Mouse (Mus musculus) neural tube, embryonic 12.5 days (tissue): Measurements from ENCODE around the gene Sdk2. TPM values are rescaled to one million over a fixed set of nuclear protein-coding genes. Genes with fewer than 3 reads are reported as not detected.
A peak's percentile ranks its signal among the peaks of the same experiment; 100 is the strongest.

Source experiments
- ATAC-seq: fragments of 200-750 bp; cut with Nextera tagmentation; 2 replicates; pipeline ENCODE4 v1.8.0; 2017; ENCODE audit warnings: low read depth, mild to moderate bottlenecking, moderate TSS enrichment, moderate library complexity; ENCODE audit not compliant: low FRiP score
- H3K27ac ChIP-seq: fragments of 300-500 bp; sonication (generic); 2 replicates; pipeline ENCODE4 v1.5.1; 2016
- H3K27me3 ChIP-seq: fragments of 300-500 bp; sonication (generic); replicated peaks from 2 replicates; pipeline ENCODE4 v1.6.1; 2016; ENCODE audit warnings: mild to moderate bottlenecking
- H3K36me3 ChIP-seq: fragments of 300-500 bp; sonication (generic); 2 replicates; pipeline ENCODE4 v1.6.1; 2016; ENCODE audit warnings: mild to moderate bottlenecking
- H3K4me1 ChIP-seq: fragments of 300-500 bp; sonication (generic); 2 replicates; pipeline ENCODE4 v1.6.1; 2016
- H3K4me2 ChIP-seq: fragments of 300-500 bp; sonication (generic); replicated peaks from 2 replicates; pipeline ENCODE4 v1.6.1; 2016; ENCODE audit warnings: mild to moderate bottlenecking
- H3K4me3 ChIP-seq: fragments of 300-500 bp; sonication (generic); 2 replicates; pipeline ENCODE4 v1.5.1; 2016
- H3K9ac ChIP-seq: fragments of 300-500 bp; sonication (generic); 2 replicates; pipeline ENCODE4 v1.6.1; 2016; ENCODE audit warnings: mild to moderate bottlenecking
- H3K9me3 ChIP-seq: fragments of 300-500 bp; sonication (generic); 2 replicates; pipeline ENCODE4 v1.6.1; 2016; ENCODE audit warnings: mild to moderate bottlenecking
- WGBS: fragments of 180-500 bp; shearing (Covaris S2); methylation state at CpG from one replicate; pipeline ENCODE4 v1.1.7; 2016; 5-methylcytosine and 5-hydroxymethylcytosine counted together
- polyA plus RNA-seq: library from polyadenylated mRNA; unstranded; fragments of >200 nt; fragmentation: Nextera tagmentation; extraction: Ambion mirVana; gene quantifications from 2 replicates; pipeline ENCODE4 v1.2.1, GENCODE M21; 2016

The Sdk2 gene
- polyA plus RNA-seq, 1 experiment from 2014 or later, result 7.1 TPM

- 0 out of 2 replicates have a peak overlapping the region, but pooled peaks have one; percentile 26 for H3K27ac ChIP-seq
- H3K4me3 ChIP-seq, result no peak overlapping the region
- no peaks in the 10 kb centered on the region for H3K9me3 ChIP-seq
- peaks cover 62% of the 10 kb centered on the region for H3K4me1 ChIP-seq
- no peak for ATAC-seq
- no peaks in the 10 kb centered on the region for H3K27me3 ChIP-seq
- no peak overlapping the region for H3K4me2 ChIP-seq
- 86% methylated on average over 2 of the region's 2 CpGs for WGBS
- H3K9ac ChIP-seq, result no peak overlapping the region
- 0 out of 2 replicates have a peak, but pooled peaks cover 2% of the 10 kb centered on the region for H3K36me3 ChIP-seq
Observed at GRCm38 (mm10) chr11:113782496-113782895, 284.4 kb downstream of the Sdk2 start.

DNA sequence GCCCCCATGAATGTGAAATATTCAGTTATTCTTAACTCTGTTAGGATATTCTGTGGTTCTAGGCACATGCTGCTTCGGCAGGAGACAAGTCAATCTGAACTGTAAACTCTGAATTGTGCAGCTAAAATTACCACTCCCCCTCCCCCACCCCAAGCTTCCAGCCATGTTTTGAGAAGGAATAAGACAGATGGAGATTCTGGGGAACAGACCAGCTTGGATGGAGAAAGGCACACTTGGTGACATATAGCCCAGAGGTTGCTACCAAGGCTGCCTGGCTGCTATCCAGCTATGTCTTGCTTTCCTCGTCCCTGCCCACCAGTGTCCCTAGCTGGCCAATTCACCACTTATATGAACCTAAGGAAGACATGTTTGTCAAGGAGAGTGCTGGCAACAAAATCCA lies 284.8 kb downstream of the Sdk2 start:
- 0 out of 2 replicates have a peak, but pooled peaks cover 2% of the 10 kb centered on the region for H3K36me3 ChIP-seq
- no peak overlapping the region for H3K4me2 ChIP-seq
- H3K9me3 ChIP-seq, result no peaks in the 10 kb centered on the region
- H3K4me1 ChIP-seq, result peaks cover 60% of the 10 kb centered on the region
- 51% methylated on average over 2 of the region's 2 CpGs for WGBS
- no peak for ATAC-seq
- H3K4me3 ChIP-seq, result no peak overlapping the region
- H3K27me3 ChIP-seq, result no peaks in the 10 kb centered on the region
- 0 out of 2 replicates have a peak overlapping the region, but pooled peaks have one; percentile 26 for H3K27ac ChIP-seq
- no peak overlapping the region for H3K9ac ChIP-seq

DNA sequence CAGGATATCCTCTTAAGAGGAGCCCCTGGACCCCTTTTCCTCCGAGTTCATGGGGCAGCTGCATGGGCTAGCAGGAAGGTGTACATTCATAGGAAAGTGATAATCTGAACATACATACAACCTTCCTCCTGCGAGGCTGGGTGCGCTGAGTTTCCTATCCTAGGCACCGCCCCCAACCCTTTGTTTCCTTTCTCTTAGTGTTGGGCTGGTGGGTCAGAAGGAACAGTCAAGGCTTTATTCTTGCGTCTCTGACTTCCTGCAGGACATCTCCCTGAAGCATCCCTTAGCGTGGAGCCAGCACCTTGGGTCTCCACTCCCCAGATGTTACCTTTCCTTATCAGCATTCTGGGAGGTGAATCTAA lies 287.2 kb downstream of the Sdk2 start:
- no peak for ATAC-seq

GRCm38 (mm10) chr11:113778733-113779679 lies 287.8 kb downstream of the Sdk2 start:
- Histone ChIP-seq H3K27ac (0 out of 2 replicates have a peak overlapping the region, but pooled peaks have one; percentile 20), H3K4me2 (peak overlapping the region; percentile 31; the same call in 1 of the 2 replicates), H3K4me3 (no peak overlapping the region), H3K36me3 (0 out of 2 replicates have a peak, but pooled peaks cover 2% of the 10 kb centered on the region), H3K27me3 (no peaks in the 10 kb centered on the region), H3K4me1 (peaks cover 33% of the 10 kb centered on the region), H3K9ac (no peak overlapping the region), H3K9me3 (no peaks in the 10 kb centered on the region)
- no peak for ATAC-seq
- 14% methylated on average over 20 of the region's 20 CpGs for WGBS

More for the DNA sequence above, 287.2 kb downstream of the Sdk2 start:
- 0 out of 2 replicates have a peak overlapping the region, but pooled peaks have one; percentile 20 for H3K27ac ChIP-seq
- H3K9ac ChIP-seq, result no peak overlapping the region
- no peak overlapping the region for H3K4me3 ChIP-seq
- H3K4me1 ChIP-seq, result peaks cover 38% of the 10 kb centered on the region
- no peaks in the 10 kb centered on the region for H3K9me3 ChIP-seq
- H3K36me3 ChIP-seq, result 0 out of 2 replicates have a peak, but pooled peaks cover 2% of the 10 kb centered on the region
- peak overlapping the region; percentile 31; the same call in 1 of the 2 replicates for H3K4me2 ChIP-seq
- H3K27me3 ChIP-seq, result no peaks in the 10 kb centered on the region
- 17% methylated on average over 6 of the region's 6 CpGs for WGBS

GRCm38 (mm10) chr11:113777878-113778464 lies 288.9 kb downstream of the Sdk2 start:
- Histone ChIP-seq H3K9ac (no peak overlapping the region), H3K27me3 (no peaks in the 10 kb centered on the region), H3K4me3 (no peak overlapping the region), H3K36me3 (0 out of 2 replicates have a peak, but pooled peaks cover 2% of the 10 kb centered on the region), H3K9me3 (no peaks in the 10 kb centered on the region), H3K27ac (no peak overlapping the region), H3K4me1 (peaks cover 33% of the 10 kb centered on the region), H3K4me2 (no peak overlapping the region)
- WGBS, result 60% methylated on average over 8 of the region's 8 CpGs
- ATAC-seq, result no peak

DNA sequence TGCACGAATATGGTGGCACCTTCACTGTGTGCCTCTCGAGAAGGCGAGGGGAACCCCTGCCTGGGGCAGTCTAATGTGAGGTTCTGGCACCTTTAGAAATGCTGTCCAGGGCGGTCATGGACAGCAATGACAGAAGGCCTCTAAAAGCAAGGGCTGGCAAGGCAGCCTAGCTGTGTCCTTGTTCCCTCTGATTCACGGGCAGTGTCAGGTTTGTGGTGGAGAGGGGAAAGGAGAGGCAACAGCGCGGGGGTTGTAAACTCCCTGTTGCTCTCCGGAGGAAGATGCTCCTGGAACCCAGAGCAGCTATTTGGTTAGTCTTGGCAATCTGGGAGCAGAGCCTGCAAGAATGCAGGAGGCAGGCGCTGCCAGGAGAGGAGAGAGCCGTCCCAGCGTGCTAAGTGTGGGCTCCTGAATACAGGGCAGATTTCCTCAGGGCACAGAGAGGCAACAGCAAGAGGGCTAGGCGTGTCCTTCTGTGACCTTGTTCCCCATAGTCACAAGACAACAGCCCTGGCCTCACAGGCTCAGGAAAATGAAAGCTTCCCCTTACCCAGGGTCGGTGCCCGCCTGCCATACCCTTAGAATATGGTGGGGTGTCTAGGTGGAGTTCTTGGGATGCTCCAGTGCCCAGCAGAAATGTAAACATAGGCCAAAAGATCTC lies 289.9 kb downstream of the Sdk2 start:
- WGBS, result 60% methylated on average over 14 of the region's 14 CpGs
- Histone ChIP-seq H3K4me2 (no peak overlapping the region), H3K4me1 (peaks cover 28% of the 10 kb centered on the region), H3K27me3 (no peaks in the 10 kb centered on the region), H3K9me3 (no peaks in the 10 kb centered on the region), H3K9ac (no peak overlapping the region), H3K27ac (no peak overlapping the region), H3K4me3 (no peak overlapping the region), H3K36me3 (0 out of 2 replicates have a peak, but pooled peaks cover 2% of the 10 kb centered on the region)
- ATAC-seq, result no peak

GRCm38 (mm10) chr11:113774773-113775172 lies 292.1 kb downstream of the Sdk2 start:
- 79% methylated on average over 3 of the region's 3 CpGs for WGBS
- no peak overlapping the region for H3K4me3 ChIP-seq
- no peak overlapping the region for H3K27ac ChIP-seq
- H3K9ac ChIP-seq, result no peak overlapping the region
- peaks cover 22% of the 10 kb centered on the region for H3K4me1 ChIP-seq
- no peaks in the 10 kb centered on the region for H3K27me3 ChIP-seq
- ATAC-seq, result no peak
- no peaks in the 10 kb centered on the region for H3K36me3 ChIP-seq
- H3K4me2 ChIP-seq, result no peak overlapping the region
- no peaks in the 10 kb centered on the region for H3K9me3 ChIP-seq

DNA sequence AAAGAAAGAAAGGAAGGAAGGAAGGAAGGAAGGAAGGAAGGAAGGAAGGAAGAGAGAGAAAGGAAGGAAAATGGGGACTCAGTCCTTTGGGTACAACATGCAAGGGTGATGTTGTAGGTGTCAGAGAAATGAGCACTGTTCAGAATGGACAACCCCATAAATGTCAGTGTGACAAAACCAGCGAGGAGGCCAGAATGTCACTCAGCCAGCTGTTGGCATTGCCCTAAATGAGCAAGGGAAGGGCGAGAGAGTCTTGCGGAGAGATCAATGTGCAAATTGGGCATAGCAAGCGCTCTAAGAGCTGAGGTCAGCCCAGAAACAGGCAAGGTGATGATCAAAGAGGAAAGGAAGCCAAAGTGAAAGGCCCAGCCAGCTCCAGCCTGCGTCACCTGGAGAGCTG lies 293.7 kb downstream of the Sdk2 start:
- no peaks in the 10 kb centered on the region for H3K9me3 ChIP-seq
- H3K27ac ChIP-seq, result no peak overlapping the region
- no peak overlapping the region for H3K9ac ChIP-seq
- WGBS, result 83% methylated on average over 5 of the region's 5 CpGs
- peaks cover 10% of the 10 kb centered on the region; the same call in 1 of the 2 replicates for H3K4me1 ChIP-seq
- H3K4me3 ChIP-seq, result no peak overlapping the region
- no peak overlapping the region for H3K4me2 ChIP-seq
- no peaks in the 10 kb centered on the region for H3K36me3 ChIP-seq
- no peak for ATAC-seq
- H3K27me3 ChIP-seq, result no peaks in the 10 kb centered on the region

- Histone ChIP-seq H3K27me3 (no peaks in the 10 kb centered on the region), H3K9ac (no peak overlapping the region), H3K36me3 (no peaks in the 10 kb centered on the region), H3K9me3 (no peaks in the 10 kb centered on the region), H3K4me1 (peaks cover 8% of the 10 kb centered on the region; the same call in 1 of the 2 replicates), H3K27ac (no peak overlapping the region), H3K4me3 (no peak overlapping the region), H3K4me2 (no peak overlapping the region)
- no peak for ATAC-seq
- WGBS, result 87% methylated on average over 13 of the region's 13 CpGs
Observed at GRCm38 (mm10) chr11:113771187-113771586, 295.7 kb downstream of the Sdk2 start.

DNA sequence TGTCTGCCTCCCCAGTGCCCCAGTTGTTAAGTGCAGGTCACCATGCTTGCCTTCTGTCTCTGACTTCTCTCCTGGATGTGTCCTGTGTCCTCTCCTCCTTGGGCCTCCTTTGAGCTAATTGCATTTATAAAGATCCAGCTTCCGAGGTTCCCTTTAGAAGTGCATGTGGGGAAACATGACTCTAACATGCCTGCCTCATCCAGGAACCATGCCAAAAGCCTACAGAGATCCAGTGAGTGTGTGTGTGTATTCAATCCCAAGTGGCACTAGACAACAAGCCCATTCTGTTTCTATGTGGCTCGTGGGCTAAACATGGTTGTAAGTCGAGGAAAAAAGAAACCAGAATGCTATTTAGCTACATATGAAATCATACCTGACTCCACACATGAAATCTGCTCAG lies 298.5 kb downstream of the Sdk2 start:
- 71% methylated on average over 3 of the region's 3 CpGs for WGBS
- H3K9me3 ChIP-seq, result no peaks in the 10 kb centered on the region
- H3K9ac ChIP-seq, result no peak overlapping the region
- no peaks in the 10 kb centered on the region for H3K27me3 ChIP-seq
- H3K4me1 ChIP-seq, result peaks cover 15% of the 10 kb centered on the region; the same call in 1 of the 2 replicates
- H3K4me2 ChIP-seq, result no peak overlapping the region
- no peak overlapping the region for H3K27ac ChIP-seq
- no peaks in the 10 kb centered on the region for H3K36me3 ChIP-seq
- H3K4me3 ChIP-seq, result no peak overlapping the region
- no peak for ATAC-seq

DNA sequence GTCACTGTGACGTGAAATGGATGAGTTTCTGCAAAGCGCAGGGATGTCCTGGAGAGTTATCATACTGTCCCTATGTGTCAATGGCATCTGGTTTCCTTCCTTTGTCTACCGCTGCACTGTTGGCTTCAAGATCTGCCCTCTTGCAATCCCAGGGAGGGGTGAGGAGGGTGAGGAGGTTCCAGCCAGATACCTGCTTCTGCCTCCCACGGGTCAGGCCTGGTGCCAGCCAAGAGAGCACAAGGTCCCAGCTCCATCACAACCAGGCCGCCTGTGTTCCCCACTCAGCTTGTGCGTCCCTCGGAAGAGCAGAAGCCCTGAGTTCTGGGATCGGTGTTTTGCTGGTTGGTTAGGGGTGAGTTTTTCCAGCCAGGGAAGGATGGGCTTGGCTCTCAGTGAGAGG lies 299.6 kb downstream of the Sdk2 start:
- H3K4me1 ChIP-seq, result peaks cover 15% of the 10 kb centered on the region; the same call in 1 of the 2 replicates
- no peak overlapping the region for H3K27ac ChIP-seq
- no peaks in the 10 kb centered on the region for H3K27me3 ChIP-seq
- H3K4me2 ChIP-seq, result no peak overlapping the region
- WGBS, result 68% methylated on average over 8 of the region's 8 CpGs
- ATAC-seq, result no peak
- no peak overlapping the region for H3K9ac ChIP-seq
- H3K36me3 ChIP-seq, result no peaks in the 10 kb centered on the region
- no peak overlapping the region for H3K4me3 ChIP-seq
- H3K9me3 ChIP-seq, result no peaks in the 10 kb centered on the region
